Mouse (Mus musculus) embryonic facial prominence, embryonic 12.5 days (tissue): ENCODE data around the gene Blvrb. TPM values are rescaled to one million over a fixed set of nuclear protein-coding genes. Genes with fewer than 3 reads are reported as not detected.

Experiments
- ATAC-seq: fragments of 200-750 bp; cut with Nextera tagmentation; 2 replicates; pipeline ENCODE4 v1.8.0; 2017; ENCODE audit not compliant: insufficient number of reproducible peaks, insufficient read depth, low FRiP score, low TSS enrichment
- H3K27ac ChIP-seq: fragments of 300-500 bp; sonication (generic); 2 replicates; pipeline ENCODE4 v1.5.1; 2016; ENCODE audit warnings: mild to moderate bottlenecking
- H3K27me3 ChIP-seq: fragments of 300-500 bp; sonication (generic); 2 replicates; pipeline ENCODE4 v1.6.1; 2016; ENCODE audit warnings: mild to moderate bottlenecking, moderate library complexity
- H3K36me3 ChIP-seq: fragments of 300-500 bp; sonication (generic); 2 replicates; pipeline ENCODE4 v1.6.1; 2016; ENCODE audit warnings: mild to moderate bottlenecking
- H3K4me1 ChIP-seq: fragments of 300-500 bp; sonication (generic); 2 replicates; pipeline ENCODE4 v1.6.1; 2016
- H3K4me2 ChIP-seq: fragments of 300-500 bp; sonication (generic); replicated peaks from 2 replicates; pipeline ENCODE4 v1.6.1; 2016; ENCODE audit warnings: mild to moderate bottlenecking, moderate library complexity
- H3K4me3 ChIP-seq: fragments of 300-500 bp; sonication (generic); 2 replicates; pipeline ENCODE4 v1.5.1; 2016; ENCODE audit warnings: mild to moderate bottlenecking
- H3K9ac ChIP-seq: fragments of 300-500 bp; sonication (generic); 2 replicates; pipeline ENCODE4 v1.6.1; 2016; ENCODE audit warnings: mild to moderate bottlenecking, moderate library complexity
- H3K9me3 ChIP-seq: fragments of 300-500 bp; sonication (generic); 2 replicates; pipeline ENCODE4 v1.6.1; 2016; ENCODE audit warnings: mild to moderate bottlenecking, moderate library complexity
- WGBS: fragments of 180-500 bp; shearing (Covaris S2); methylation state at CpG from one replicate; pipeline ENCODE4 v1.1.7; 2016; 5-methylcytosine and 5-hydroxymethylcytosine counted together
- polyA plus RNA-seq: library from polyadenylated mRNA; unstranded; fragments of >200 nt; fragmentation: Nextera tagmentation; extraction: Ambion mirVana; gene quantifications from 2 replicates; pipeline ENCODE4 v1.2.1, GENCODE M21; 2016

The Blvrb gene
- polyA plus RNA-seq, 1 experiment from 2014 or later, result 34.5 TPM

- Histone ChIP-seq H3K27ac (no peak overlapping the region), H3K4me2 (no peak overlapping the region), H3K9me3 (no peaks in the 10 kb centered on the region), H3K36me3 (no peaks in the 10 kb centered on the region), H3K4me3 (no peak overlapping the region), H3K4me1 (peaks cover 5% of the 10 kb centered on the region), H3K27me3 (no peaks in the 10 kb centered on the region), H3K9ac (no peak overlapping the region)
- no peak for ATAC-seq
- 72% methylated on average over 4 of the region's 4 CpGs for WGBS
These were observed 53.8 kb downstream of the Blvrb start for GRCm38 (mm10) chr7:27501620-27502019.

DNA sequence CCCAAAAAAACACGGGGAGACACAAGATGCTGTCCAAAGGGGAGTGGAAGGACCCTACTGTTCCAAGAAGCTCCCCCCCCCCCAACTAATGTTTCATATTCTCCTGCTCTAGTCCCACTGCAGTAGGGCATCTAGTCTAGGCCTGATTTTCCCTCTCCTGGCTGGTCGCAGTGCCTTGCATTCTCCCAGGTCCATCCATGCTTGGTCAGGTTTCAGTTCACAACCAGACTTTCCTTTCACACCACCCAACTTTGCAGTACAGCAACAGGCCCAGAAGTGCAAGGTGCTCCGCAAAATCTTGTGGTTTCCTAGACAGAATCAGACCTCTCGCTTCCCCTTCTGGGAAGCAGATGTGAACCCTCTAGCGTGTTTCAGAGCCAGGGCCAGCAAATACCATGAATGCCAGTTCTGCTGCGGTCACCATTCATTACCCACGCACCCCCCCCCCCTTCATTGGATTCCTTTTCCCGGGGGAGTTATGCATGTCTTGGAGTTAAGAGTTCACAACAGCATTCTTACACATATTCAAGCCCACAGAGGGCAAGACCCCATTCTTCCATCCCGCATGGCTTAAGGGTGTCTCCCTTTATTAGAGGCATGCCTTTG lies 59.1 kb downstream of the Blvrb start:
- Histone ChIP-seq H3K4me1 (peaks cover 9% of the 10 kb centered on the region), H3K9me3 (no peaks in the 10 kb centered on the region), H3K36me3 (no peaks in the 10 kb centered on the region), H3K9ac (no peak overlapping the region), H3K27me3 (no peaks in the 10 kb centered on the region), H3K4me3 (peak overlapping the region; percentile 51), H3K4me2 (peak overlapping the region; percentile 50), H3K27ac (peak overlapping the region; percentile 98)
- 42% methylated on average over 9 of the region's 9 CpGs for WGBS
- ATAC-seq, result no peak

DNA sequence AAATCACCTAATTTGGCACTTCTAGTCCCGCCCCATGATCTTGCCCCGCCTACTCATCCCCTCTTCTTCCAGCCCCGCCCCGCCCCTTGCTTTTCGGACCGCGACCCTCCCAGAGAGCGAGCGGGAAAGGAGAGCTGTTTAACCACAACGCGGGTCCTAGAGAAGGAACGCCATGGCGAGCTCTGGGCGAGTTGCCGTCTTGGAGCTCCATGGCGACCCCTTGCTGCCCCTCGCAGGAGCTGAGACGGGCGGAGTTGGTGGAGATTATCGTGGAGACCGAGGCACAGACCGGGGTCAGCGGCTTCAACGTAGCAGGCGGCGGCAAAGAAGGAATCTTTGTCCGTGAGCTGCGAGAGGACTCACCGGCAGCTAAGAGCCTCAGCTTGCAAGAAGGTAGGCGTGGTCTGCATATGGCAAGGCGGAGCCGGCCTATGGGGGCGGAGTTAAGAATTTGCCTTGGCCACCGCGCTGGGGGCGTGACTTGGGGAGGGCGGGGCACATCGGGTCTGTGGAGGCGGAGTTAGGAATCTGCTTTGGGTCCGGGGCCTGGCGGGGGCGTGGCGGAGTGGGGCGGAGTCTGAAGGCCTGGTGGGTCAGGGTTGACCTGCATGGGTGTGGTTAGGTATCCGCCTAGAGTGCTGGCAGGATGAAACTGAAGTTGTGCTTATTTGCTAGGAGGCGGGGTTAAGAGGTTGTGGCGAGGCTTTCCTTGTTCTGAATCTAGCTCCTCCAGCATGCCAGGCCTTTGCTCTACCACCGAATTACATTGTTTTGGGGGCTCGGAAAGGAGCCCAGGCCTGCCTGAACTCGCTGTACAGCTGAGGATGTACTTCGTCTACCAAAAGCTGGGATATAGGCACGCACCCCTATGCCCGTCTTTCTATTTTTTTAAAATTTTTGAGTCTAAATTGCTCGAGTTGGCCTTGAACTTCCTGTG lies 60.2 kb downstream of the Blvrb start:
- under 1% methylated on average over 54 of the region's 54 CpGs for WGBS
- peaks cover 9% of the 10 kb centered on the region for H3K4me1 ChIP-seq
- H3K9ac ChIP-seq, result peak overlapping the region; percentile 63
- peak overlapping the region; percentile 51 for H3K4me3 ChIP-seq
- peak overlapping the region; percentile 98 for H3K27ac ChIP-seq
- H3K27me3 ChIP-seq, result no peaks in the 10 kb centered on the region
- no peaks in the 10 kb centered on the region for H3K9me3 ChIP-seq
- H3K4me2 ChIP-seq, result peak overlapping the region; percentile 50
- H3K36me3 ChIP-seq, result no peaks in the 10 kb centered on the region
- peak; percentile 82 for ATAC-seq

- 21% methylated on average over 6 of the region's 6 CpGs for WGBS
- peak overlapping the region; percentile 50 for H3K4me2 ChIP-seq
- peak; percentile 9; the same call in 1 of the 2 replicates for ATAC-seq
- H3K4me3 ChIP-seq, result peak overlapping the region; percentile 51
- H3K9ac ChIP-seq, result no peak overlapping the region; the same call in 1 of the 2 replicates
- H3K27ac ChIP-seq, result peak overlapping the region; percentile 98
- H3K4me1 ChIP-seq, result peaks cover 9% of the 10 kb centered on the region
- no peaks in the 10 kb centered on the region for H3K36me3 ChIP-seq
- no peaks in the 10 kb centered on the region for H3K9me3 ChIP-seq
- no peaks in the 10 kb centered on the region for H3K27me3 ChIP-seq
These were observed 60.8 kb downstream of the Blvrb start for GRCm38 (mm10) chr7:27508648-27509005.

- no peaks in the 10 kb centered on the region for H3K9me3 ChIP-seq
- 72% methylated on average over 2 of the region's 2 CpGs for WGBS
- H3K27ac ChIP-seq, result no peak overlapping the region
- ATAC-seq, result no peak
- H3K4me3 ChIP-seq, result no peak overlapping the region
- H3K36me3 ChIP-seq, result no peaks in the 10 kb centered on the region
- H3K9ac ChIP-seq, result no peak overlapping the region
- no peaks in the 10 kb centered on the region for H3K27me3 ChIP-seq
- peaks cover 9% of the 10 kb centered on the region for H3K4me1 ChIP-seq
- no peak overlapping the region for H3K4me2 ChIP-seq
These were observed 63.0 kb downstream of the Blvrb start for GRCm38 (mm10) chr7:27510809-27511208.

DNA sequence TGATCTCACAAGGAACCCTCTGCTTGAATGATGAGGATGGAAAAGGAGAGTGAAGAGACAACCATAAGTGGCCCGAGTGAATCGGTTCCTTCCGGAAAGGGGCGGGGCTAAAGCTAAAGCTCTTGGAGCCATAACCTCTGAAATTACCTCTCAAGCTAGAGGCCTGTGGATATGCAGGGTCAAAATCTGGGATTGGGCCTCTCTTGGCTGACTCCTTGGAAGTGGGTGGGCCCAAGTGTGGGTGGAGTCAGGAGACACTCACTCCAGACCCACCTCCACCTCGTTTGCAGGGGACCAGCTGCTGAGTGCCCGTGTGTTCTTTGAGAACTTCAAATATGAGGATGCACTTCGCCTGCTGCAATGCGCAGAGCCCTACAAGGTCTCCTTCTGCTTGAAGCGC lies 67.2 kb downstream of the Blvrb start:
- Histone ChIP-seq H3K4me3 (no peak overlapping the region), H3K27me3 (no peaks in the 10 kb centered on the region), H3K27ac (no peak overlapping the region), H3K9ac (no peak overlapping the region), H3K4me1 (no peaks in the 10 kb centered on the region), H3K4me2 (no peak overlapping the region), H3K36me3 (peaks cover 19% of the 10 kb centered on the region; the same call in 1 of the 2 replicates), H3K9me3 (no peaks in the 10 kb centered on the region)
- WGBS, result 70% methylated on average over 9 of the region's 9 CpGs
- ATAC-seq, result no peak

Other genes with a start within 250 kb of the Blvrb start
- 9.2 and 11.0 TPM in 2 replicates for gene Itpkc, start 219.3 kb upstream of the Blvrb start, polyA plus RNA-seq
- 16.1 and 19.6 TPM in 2 replicates for gene Coq8b, start 215.0 kb upstream of the Blvrb start, polyA plus RNA-seq
- gene Numbl, start 189.5 kb upstream of the Blvrb start, polyA plus RNA-seq, result 36.5 and 39.7 TPM in 2 replicates
- gene Ltbp4, start 110.3 kb upstream of the Blvrb start, polyA plus RNA-seq, result 15.9 and 16.8 TPM in 2 replicates
- gene Shkbp1, start 92.0 kb upstream of the Blvrb start, polyA plus RNA-seq, result 75.8 and 83.2 TPM in 2 replicates
- 0.58 and 0.94 TPM in 2 replicates for gene Gm20479, start 90.6 kb upstream of the Blvrb start, polyA plus RNA-seq
- 0.27 and 0.51 TPM in 2 replicates for gene Sptbn4, start 292 bp upstream of the Blvrb start, polyA plus RNA-seq
- gene Sertad3, start 25.8 kb downstream of the Blvrb start, polyA plus RNA-seq, result 29.9 and 33.1 TPM in 2 replicates
- gene Sertad1, start 38.9 kb downstream of the Blvrb start, polyA plus RNA-seq, result 31.1 and 32.0 TPM in 2 replicates
- 5.6 and 6.2 TPM in 2 replicates for gene Prx, start 51.3 kb downstream of the Blvrb start, polyA plus RNA-seq
- gene Hipk4, start 75.3 kb downstream of the Blvrb start, polyA plus RNA-seq, result 0.95 and 1.0 TPM in 2 replicates
- gene Pld3, start 105.2 kb downstream of the Blvrb start, polyA plus RNA-seq, result 68.1 and 77.9 TPM in 2 replicates
- gene 2310022A10Rik, start 105.3 kb downstream of the Blvrb start, polyA plus RNA-seq, result 33.5 and 35.8 TPM in 2 replicates
- gene Akt2, start 143.6 kb downstream of the Blvrb start, polyA plus RNA-seq, result 114 and 115 TPM in 2 replicates
- 2.5 and 3.6 TPM in 2 replicates for gene Ttc9b, start 205.9 kb downstream of the Blvrb start, polyA plus RNA-seq
- gene Map3k10, start 226.6 kb downstream of the Blvrb start, polyA plus RNA-seq, result 14.0 and 16.6 TPM in 2 replicates
- gene Zfp607b, start 241.4 kb downstream of the Blvrb start, polyA plus RNA-seq, result 4.0 and 5.8 TPM in 2 replicates